Mouse (Mus musculus) left cerebral cortex, adult 2 months (tissue): ENCODE data around the gene Inafm1. TPM values are rescaled to one million over a fixed set of nuclear protein-coding genes. Genes with fewer than 3 reads are reported as not detected.
A peak's percentile ranks its signal among the peaks of the same experiment; 100 is the strongest.
"Not testable (repeated sequence)": the region's sequence is repeated elsewhere in the genome, so short reads cannot be mapped to it uniquely, and the experiment has no call there.

Experiments used
- DNase-seq, 2 experiments: peaks; one replicate each; pipeline ENCODE4 v3.0.0; 2021 to 2022; ENCODE audit warnings: low spot score in 2 of 2, mixed read lengths in 1 of 2; ENCODE audit errors: extremely low spot score in 1 of 2
- H3K27ac ChIP-seq: fragments of 200-600 bp; 2 replicates; pipeline ENCODE4 v1.8.1; 2022
- H3K4me3 ChIP-seq: fragments of 200-600 bp; 2 replicates; pipeline ENCODE4 v1.8.1; 2022
- CTCF ChIP-seq: fragments of 200-600 bp; IDR thresholded peaks from 2 replicates; pipeline ENCODE4 v1.8.1; 2022; ENCODE audit warnings: antibody characterized with exemption, mild to moderate bottlenecking, moderate library complexity
- intact Hi-C: fragments of 180-260 bp; cut with DNase I; formaldehyde crosslinking; loops from one replicate; pipeline ENCODE4 v1.15.1; 2025
- total RNA-seq, 2 experiments: library from RNA; stranded (reverse); gene quantifications; 2 replicates each; pipeline ENCODE4 v1.2.3; 2021

Gene Inafm1
- total RNA-seq, 2 experiments from 2014 or later: 36.7 to 41.3 TPM

DNA sequence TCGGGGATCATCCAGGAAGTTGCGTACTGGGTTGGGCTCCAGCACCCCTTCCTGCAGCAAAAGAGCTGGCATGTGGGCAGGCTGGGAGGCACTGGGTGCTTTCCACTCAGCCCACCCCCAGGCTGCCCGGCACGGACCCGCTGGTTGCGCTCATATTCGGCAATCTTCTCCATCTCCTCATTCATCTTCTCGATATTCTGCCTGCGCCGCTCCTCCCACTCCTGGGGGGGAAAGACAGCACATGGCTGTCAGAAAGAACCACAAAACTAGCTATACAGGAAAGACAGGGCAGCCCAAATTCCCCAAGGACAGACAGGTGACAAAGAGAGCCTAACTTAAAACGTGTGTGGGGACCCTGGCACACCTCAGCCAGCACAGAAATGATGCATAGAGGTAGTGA is 7.3 kb upstream of the Inafm1 start:
- intact Hi-C loops: no loop called here

DNA sequence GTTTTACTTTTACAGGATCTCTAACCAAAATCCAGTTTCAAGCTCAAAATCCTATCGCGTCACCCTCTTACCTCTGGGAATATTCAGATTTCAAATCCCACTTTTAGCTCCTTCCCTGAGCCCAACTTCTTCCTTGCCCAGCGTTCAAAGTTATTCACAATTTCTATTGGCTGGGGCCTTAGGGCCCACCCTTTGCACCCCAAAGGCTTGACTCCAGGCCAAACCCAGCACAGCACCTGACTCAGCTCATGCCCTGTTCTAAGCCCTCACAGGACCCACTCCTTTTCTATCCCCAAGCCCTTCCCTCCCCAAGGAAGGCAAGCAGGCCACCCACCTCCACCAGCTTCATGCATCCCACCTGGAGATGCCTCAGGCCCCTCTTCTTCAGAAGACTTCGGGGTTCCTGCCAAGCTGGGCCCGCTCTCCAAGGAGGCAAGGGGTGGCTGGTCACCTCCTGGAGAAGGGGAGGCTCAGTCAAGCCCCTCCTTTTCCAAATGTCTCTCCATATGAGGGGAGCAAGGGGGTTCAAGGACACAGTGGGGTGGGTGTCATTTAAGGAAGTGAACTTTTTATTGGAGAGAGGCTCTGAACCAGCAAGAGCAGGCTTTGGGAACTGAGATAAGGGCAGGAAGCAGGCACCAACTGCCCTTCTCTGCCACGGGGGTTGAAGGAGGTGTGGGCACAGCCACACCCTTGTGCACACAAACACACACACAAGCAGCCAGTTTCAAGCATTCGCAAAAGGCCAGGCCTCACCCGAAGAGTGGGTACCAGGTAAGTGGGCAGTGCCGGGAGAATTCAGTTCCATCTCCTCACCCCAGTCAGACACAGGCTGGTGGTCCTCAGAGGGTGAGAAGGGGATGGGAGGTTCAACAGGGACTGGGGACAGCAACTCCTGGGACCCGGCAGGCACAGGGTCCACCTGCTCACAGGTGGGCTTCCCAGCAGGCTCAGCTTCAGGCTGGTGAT is 1.8 kb upstream of the Inafm1 start:
- no peak for DNase-seq
- H3K4me3 ChIP-seq: no peak overlapping the region
- no peak overlapping the region for H3K27ac ChIP-seq
- TF ChIP-seq CTCF: no peak
- intact Hi-C loops: no loop called here

More for the DNA sequence above, 7.3 kb upstream of the Inafm1 start:
- no peak overlapping the region for H3K4me3 ChIP-seq
- H3K27ac ChIP-seq: no peak overlapping the region
- no peak for TF ChIP-seq CTCF
- no peak for DNase-seq

- DNase-seq: peak; percentile 62 to 67
- intact Hi-C loops: no loop called here
- peak overlapping the region; percentile 67 for H3K27ac ChIP-seq
- no peak for TF ChIP-seq CTCF
- peak overlapping the region; percentile 86 for H3K4me3 ChIP-seq
Observed at GRCm38 (mm10) chr7:16273766-16274140, 336 bp upstream of the Inafm1 start.

DNA sequence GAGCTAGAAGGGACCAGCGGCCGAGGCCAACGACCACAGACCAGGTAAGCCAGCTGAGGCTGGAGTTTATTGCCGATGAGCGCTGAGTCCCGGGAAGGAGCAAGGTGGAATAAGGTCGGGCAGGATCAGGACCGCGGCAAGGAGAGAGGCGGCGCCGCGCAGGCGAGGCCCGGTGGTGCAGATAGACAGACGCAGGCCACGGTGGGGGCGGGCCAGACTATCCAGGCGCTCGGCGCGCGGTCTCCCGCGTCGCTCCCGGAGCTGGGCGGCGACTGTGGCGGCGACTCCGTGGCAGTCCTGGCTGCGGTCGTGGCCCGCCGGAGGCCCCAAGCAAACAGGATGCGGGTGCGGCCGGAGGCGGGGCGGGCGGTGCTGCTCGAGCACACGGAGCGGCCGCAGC is 736 bp downstream of the Inafm1 start:
- H3K27ac ChIP-seq: peak overlapping the region; percentile 89
- peak overlapping the region; percentile 86 for H3K4me3 ChIP-seq
- intact Hi-C loops: no loop called here
- TF ChIP-seq CTCF: peak; percentile 26
- peak; percentile 67 to 80 for DNase-seq

DNA sequence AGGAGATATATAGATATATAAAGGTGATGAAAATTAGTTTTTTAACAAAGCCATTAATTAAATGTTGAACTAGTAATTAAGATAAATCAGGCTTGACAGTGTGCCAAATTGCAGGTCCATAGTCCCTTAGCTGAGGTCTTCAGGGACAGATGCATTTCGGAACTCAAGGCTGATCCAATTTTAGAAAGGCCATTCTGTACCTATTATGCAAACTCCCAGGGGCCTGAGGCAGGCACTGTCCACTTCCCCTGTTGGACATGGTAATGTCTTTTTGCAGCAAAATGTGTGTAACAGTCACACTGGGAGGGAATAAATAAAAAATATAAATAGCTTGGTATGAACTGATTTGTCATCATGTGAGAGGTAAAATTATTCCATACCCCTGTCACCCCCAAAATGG is 2.3 kb downstream of the Inafm1 start:
- Histone ChIP-seq H3K4me3 (no peak overlapping the region), H3K27ac (no peak overlapping the region; the same call in 1 of the 2 replicates)
- intact Hi-C loops: no loop called here
- DNase-seq: no peak
- no peak for TF ChIP-seq CTCF

DNA sequence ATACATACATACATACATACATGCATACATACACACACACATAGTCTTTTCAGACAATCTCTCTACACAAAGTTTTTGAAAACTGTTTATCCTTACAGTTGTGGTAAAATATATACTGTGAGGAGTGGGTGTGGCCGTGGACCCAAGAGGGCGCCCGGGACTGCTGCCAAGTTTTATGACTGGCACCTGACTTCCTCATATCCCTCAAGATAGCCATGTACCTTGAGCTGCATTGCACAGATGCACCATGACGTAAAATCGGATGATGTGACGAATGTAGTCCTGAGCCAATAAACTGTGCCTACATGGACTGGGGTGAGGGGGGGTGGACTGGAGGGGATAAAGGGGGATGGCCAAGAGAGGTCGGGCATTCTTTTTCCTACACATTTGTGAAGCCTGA is 6.8 kb downstream of the Inafm1 start:
- not testable (repeated sequence) for DNase-seq, H3K27ac ChIP-seq, H3K4me3 ChIP-seq
- intact Hi-C loops: loop anchor here (10.0 kb wide), 1 partner anchor 172 kb away; the partner anchor contains the start of gene Napa

GRCm38 (mm10) chr7:16265856-16266255 is 7.6 kb downstream of the Inafm1 start:
- DNase-seq: no peak
- TF ChIP-seq CTCF: no peak
- Histone ChIP-seq H3K4me3 (no peak overlapping the region), H3K27ac (no peak overlapping the region)
- intact Hi-C loops: loop anchor here (10.0 kb wide), 1 partner anchor 171 kb away; the partner anchor contains the start of gene Napa

GRCm38 (mm10) chr7:16263843-16264242 is 9.6 kb downstream of the Inafm1 start:
- TF ChIP-seq CTCF: no peak
- intact Hi-C loops: loop anchor here (1.0 to 10.0 kb wide), 2 partner anchors 72 to 169 kb away; partner anchors contain the start of gene Napa
- Histone ChIP-seq H3K4me3 (no peak overlapping the region), H3K27ac (no peak overlapping the region)
- no peak for DNase-seq

DNA sequence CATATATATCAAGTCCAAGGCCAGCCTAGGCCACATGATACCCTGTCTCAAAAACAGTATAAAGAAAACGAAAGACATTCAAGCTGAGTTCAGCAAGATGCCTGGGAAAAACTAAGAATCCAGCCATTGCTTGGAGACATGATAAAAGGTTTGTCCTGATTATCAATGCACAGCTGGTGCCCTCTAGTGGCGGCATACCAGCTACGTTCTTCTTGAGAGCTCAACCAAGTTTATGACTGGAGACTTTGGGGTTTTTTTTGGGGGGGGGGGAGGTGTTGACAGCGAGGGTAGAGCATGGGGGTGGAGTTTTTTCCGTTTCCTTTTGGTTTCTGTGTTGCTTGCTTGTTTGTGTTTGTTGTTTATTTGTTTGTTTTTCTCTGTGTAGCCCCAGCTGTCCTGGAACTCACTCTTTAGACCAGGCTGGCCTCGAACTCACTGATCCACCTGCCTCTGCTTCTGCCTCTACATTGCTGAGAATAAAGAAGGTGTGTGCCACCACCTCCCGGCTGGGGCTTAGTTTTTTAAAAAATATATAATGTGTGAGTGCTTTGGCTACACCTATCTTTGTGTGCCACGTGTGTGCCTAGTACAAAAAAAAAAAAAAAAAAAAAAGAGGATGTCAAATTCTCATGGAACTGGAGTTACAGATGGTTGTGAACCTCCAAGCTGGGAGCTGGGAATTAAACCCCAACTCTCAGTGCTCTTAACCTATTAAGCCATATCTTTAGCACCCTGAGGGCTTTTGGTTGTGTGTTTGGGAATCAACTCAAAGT is 10.2 kb downstream of the Inafm1 start:
- no peak overlapping the region for H3K4me3 ChIP-seq
- intact Hi-C loops: loop anchor here (1.0 to 10.0 kb wide), 2 partner anchors 71 to 168 kb away; partner anchors contain the start of gene Napa
- TF ChIP-seq CTCF: peak; percentile 68
- H3K27ac ChIP-seq: no peak overlapping the region
- peak; percentile 69 to 77 for DNase-seq

DNA sequence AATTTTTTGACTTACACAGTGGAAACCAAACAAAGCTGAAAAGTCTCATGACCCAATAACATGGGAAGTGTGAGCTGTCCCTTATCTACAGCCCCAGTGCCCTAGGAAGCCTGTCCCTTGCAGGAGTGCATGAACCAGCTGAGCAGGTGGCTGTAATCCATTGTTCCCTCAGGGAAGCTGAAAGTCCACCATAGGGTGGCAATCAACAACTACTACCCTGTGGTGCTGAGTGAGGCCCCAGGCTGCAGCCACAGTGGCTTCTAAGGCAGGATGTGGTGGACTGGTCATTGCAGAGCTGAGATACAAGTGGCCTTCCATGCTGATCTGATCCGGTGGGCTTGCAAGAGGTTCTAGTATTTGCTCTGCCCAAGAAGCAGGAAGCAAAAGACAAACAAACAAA is 12.3 kb downstream of the Inafm1 start:
- DNase-seq: no peak
- H3K4me3 ChIP-seq: no peak overlapping the region
- intact Hi-C loops: loop anchor here (10.0 kb wide), 1 partner anchor 166 kb away; the partner anchor contains the start of gene Napa
- no peak for TF ChIP-seq CTCF
- no peak overlapping the region for H3K27ac ChIP-seq

- intact Hi-C loops: no loop called here
- H3K4me3 ChIP-seq: no peak within 1 kb of the TSS
- DNase-seq: no peak
Observed at GRCm38 (mm10) chr7:16259110-16259590, 14.3 kb downstream of the Inafm1 start, which contains the start of gene C5ar1. C5ar1 (minus strand) TSS chr7:16259540.

More at GRCm38 (mm10) chr7:16259110-16259590, 14.3 kb downstream of the Inafm1 start, which contains the start of gene C5ar1:
- no peak within 1 kb of the TSS for H3K27ac ChIP-seq
- no peak for TF ChIP-seq CTCF
